Mouse (Mus musculus): ENCODE data around the gene Dnajc17. TPM values are rescaled to one million over a fixed set of nuclear protein-coding genes. Genes with fewer than 3 reads are reported as not detected.
A peak's percentile ranks its signal among the peaks of the same experiment; 100 is the strongest.

The Dnajc17 gene
- polyA plus RNA-seq, 2 experiments, result 18.0 to 33.1 TPM

DNA sequence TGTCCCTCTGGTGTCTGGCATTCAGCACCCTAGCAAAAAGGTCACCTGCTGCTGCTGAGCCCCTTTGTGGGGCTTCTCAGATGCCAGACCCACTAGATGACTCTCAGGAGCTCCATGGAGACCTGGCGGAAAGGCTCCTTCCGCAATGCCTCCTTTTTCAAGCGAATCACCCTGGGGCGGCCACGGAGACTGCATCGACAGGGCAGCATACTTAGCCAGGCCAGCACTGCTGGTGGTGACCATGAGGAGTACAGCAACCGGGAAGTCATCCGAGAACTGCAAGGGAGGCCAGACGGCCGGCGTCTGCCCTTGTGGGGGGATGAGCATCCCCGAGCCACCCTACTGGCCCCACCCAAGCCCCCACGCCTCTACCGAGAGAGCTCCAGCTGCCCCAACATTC lies 33.7 kb downstream of the Dnajc17 start:
- no peak overlapping the region; the same call in 1 of the 2 replicates for H3K9ac ChIP-seq (ENCODE audit: low read depth, low read length, severe bottlenecking)
- no peak overlapping the region for H3K27ac ChIP-seq (replicated peaks; ENCODE audit: low read depth, low read length)
- peaks cover 6% of the 10 kb centered on the region; the same call in 1 of the 2 replicates for H3K4me1 ChIP-seq (ENCODE audit: control insufficient read depth, insufficient read depth, low read length)
- H3K9me3 ChIP-seq (ENCODE audit: control insufficient read depth, low read length), result no peaks in the 10 kb centered on the region
- no peak overlapping the region for H3K4me2 ChIP-seq (replicated peaks; ENCODE audit: low read depth, low read length, severe bottlenecking)
- H3K36me3 ChIP-seq (ENCODE audit: control insufficient read depth, insufficient read depth, low read length), result peaks cover 37% of the 10 kb centered on the region
- no peak for DNase-seq (ENCODE audit: low spot score)
- no peak for TF ChIP-seq POLR2A (IDR thresholded peaks at IDR 0.05; ENCODE audit: borderline replicate concordance, extremely low read depth, insufficient read depth, insufficient read length)
- no peak for ATAC-seq (ENCODE audit: low FRiP score, low read depth)
- no peaks in the 10 kb centered on the region for H3K27me3 ChIP-seq (ENCODE audit: control insufficient read depth, insufficient read depth, low read length)
- 63% methylated on average over 14 of the region's 14 CpGs for WGBS
- H3K4me3 ChIP-seq (replicated peaks; ENCODE audit: low read length), result no peak overlapping the region

DNA sequence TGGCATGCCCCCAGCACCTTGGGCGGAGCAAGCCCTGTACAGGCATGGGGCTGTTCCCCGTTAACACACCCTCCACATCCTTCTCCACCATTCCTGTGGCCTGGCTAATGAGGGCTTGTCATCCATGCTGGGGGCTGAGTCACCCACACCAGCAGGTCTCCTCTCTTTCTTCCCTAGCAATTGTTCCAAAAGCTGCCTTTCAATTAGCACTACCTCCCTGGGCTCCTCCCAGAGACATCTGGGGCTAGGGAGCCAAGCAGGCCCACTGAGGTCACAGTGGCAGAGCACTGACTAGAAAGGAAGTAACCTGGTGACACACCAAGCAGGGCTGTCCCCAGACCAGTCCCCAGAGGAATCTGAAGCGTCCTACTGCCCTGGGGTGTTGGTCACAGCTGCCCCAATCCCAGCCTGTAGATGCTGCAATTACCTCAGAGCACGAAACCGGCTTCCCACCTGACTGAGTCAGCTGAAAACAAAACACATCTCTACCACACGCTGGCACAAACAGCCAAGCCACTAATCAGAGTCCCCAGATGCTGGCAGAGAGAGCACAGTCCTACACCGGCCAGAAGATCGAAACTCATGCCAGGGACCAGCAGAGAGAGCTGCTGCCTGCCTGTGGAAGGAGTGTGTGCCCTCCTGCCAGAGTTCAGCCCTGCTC lies 34.5 kb downstream of the Dnajc17 start, which contains the start of gene Gm14137:
Gene Gm14137, plus strand, starts transcription at position 519 of the 661 bp plus-strand sequence.
- ATAC-seq (ENCODE audit: low FRiP score, low read depth) (no peak), DNase-seq (ENCODE audit: low spot score) (no peak)
- Histone ChIP-seq H3K27me3 (ENCODE audit: control insufficient read depth, insufficient read depth, low read length) (no peaks in the 10 kb centered on the region), H3K4me1 (ENCODE audit: control insufficient read depth, insufficient read depth, low read length) (peaks cover 6% of the 10 kb centered on the region; the same call in 1 of the 2 replicates), H3K4me2 (replicated peaks; ENCODE audit: low read depth, low read length, severe bottlenecking) (no peak within 1 kb of the TSS), H3K9me3 (ENCODE audit: control insufficient read depth, low read length) (no peaks in the 10 kb centered on the region), H3K4me3 (replicated peaks; ENCODE audit: low read length) (no peak within 1 kb of the TSS), H3K36me3 (ENCODE audit: control insufficient read depth, insufficient read depth, low read length) (peaks cover 30% of the 10 kb centered on the region), H3K27ac (replicated peaks; ENCODE audit: low read depth, low read length) (no peak within 1 kb of the TSS), H3K9ac (ENCODE audit: low read depth, low read length, severe bottlenecking) (peak within 1 kb of the TSS; percentile 34; the same call in 1 of the 2 replicates)
- no peak for TF ChIP-seq POLR2A (IDR thresholded peaks at IDR 0.05; ENCODE audit: borderline replicate concordance, extremely low read depth, insufficient read depth, insufficient read length)
- 42% methylated on average over 8 of the region's 8 CpGs for WGBS

DNA sequence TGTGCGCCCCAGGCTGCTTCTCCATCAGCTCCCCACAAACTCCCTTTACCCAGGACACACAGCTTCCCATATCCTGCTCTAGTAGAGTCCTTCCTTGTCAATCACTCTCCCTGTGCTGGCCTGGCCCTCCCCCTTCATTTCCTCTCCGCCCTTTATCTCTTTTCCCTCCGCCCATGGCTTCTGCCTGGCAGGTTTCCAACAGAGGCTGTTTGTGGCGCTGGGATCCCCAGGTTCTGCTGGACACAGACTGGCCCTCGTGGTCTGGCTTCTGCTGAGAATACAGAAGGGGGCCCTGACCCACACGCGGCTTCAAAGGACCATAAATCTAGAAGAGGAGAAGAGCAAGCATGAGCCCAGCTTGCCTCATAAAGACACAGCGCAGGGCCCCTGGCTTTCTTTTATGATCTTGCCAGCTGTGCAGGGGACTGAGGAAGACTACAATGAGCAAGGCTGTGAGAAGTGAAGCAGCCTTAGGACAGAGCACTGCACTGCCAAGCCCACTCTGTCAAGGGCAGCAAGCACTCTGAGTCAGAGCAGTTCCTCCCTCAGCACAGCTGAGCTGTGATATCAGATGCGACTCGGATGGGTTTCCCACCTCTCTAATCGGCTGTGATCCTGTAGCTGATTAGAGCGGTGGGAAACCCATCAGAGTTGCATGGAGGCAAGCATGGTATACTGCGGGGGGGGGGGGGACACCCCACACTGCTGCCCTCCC lies 35.6 kb downstream of the Dnajc17 start:
- TF ChIP-seq POLR2A (IDR thresholded peaks at IDR 0.05; ENCODE audit: borderline replicate concordance, extremely low read depth, insufficient read depth, insufficient read length), result no peak
- Histone ChIP-seq H3K9ac (ENCODE audit: low read depth, low read length, severe bottlenecking) (peak overlapping the region; percentile 34; the same call in 1 of the 2 replicates), H3K4me3 (replicated peaks; ENCODE audit: low read length) (no peak overlapping the region), H3K4me2 (replicated peaks; ENCODE audit: low read depth, low read length, severe bottlenecking) (no peak overlapping the region), H3K27me3 (ENCODE audit: control insufficient read depth, insufficient read depth, low read length) (no peaks in the 10 kb centered on the region), H3K27ac (replicated peaks; ENCODE audit: low read depth, low read length) (0 out of 2 replicates have a peak overlapping the region, but pooled peaks have one; percentile 19), H3K36me3 (ENCODE audit: control insufficient read depth, insufficient read depth, low read length) (peaks cover 24% of the 10 kb centered on the region), H3K9me3 (ENCODE audit: control insufficient read depth, low read length) (no peaks in the 10 kb centered on the region), H3K4me1 (ENCODE audit: control insufficient read depth, insufficient read depth, low read length) (peaks cover 6% of the 10 kb centered on the region)
- no peak for ATAC-seq (ENCODE audit: low FRiP score, low read depth)
- WGBS, result 14% methylated on average over 13 of the region's 13 CpGs
- no peak for DNase-seq (ENCODE audit: low spot score)

DNA sequence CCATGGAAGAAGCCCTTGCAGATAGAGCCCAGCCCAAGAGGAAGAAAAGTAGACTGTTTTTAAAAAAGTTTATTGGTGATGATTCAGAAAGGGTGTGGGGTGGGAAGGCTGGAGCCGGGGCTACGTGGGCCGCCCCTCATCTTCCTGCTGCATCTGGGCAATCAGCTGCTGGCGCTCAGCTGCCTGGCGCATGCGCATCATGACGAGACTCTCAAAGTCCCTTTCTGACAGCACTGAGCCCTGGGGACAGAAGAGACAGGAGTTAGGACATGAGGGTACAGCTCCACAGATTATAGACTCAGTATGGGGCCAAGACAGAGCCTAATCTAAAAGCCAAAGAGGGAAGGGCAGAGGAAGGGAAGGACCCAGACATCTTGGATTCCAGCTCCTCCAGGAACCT lies 36.1 kb downstream of the Dnajc17 start:
- Histone ChIP-seq H3K9ac (ENCODE audit: low read depth, low read length, severe bottlenecking) (0 out of 2 replicates have a peak overlapping the region, but pooled peaks have one; percentile 34), H3K4me3 (replicated peaks; ENCODE audit: low read length) (no peak overlapping the region), H3K4me2 (replicated peaks; ENCODE audit: low read depth, low read length, severe bottlenecking) (no peak overlapping the region), H3K9me3 (ENCODE audit: control insufficient read depth, low read length) (no peaks in the 10 kb centered on the region), H3K36me3 (ENCODE audit: control insufficient read depth, insufficient read depth, low read length) (peaks cover 22% of the 10 kb centered on the region), H3K27ac (replicated peaks; ENCODE audit: low read depth, low read length) (no peak overlapping the region), H3K27me3 (ENCODE audit: control insufficient read depth, insufficient read depth, low read length) (0 out of 2 replicates have a peak, but pooled peaks cover under 1% of the 10 kb centered on the region), H3K4me1 (ENCODE audit: control insufficient read depth, insufficient read depth, low read length) (peaks cover 10% of the 10 kb centered on the region)
- no peak for ATAC-seq (ENCODE audit: low FRiP score, low read depth)
- TF ChIP-seq POLR2A (IDR thresholded peaks at IDR 0.05; ENCODE audit: borderline replicate concordance, extremely low read depth, insufficient read depth, insufficient read length), result no peak
- no peak for DNase-seq (ENCODE audit: low spot score)
- 80% methylated on average over 7 of the region's 7 CpGs for WGBS

DNA sequence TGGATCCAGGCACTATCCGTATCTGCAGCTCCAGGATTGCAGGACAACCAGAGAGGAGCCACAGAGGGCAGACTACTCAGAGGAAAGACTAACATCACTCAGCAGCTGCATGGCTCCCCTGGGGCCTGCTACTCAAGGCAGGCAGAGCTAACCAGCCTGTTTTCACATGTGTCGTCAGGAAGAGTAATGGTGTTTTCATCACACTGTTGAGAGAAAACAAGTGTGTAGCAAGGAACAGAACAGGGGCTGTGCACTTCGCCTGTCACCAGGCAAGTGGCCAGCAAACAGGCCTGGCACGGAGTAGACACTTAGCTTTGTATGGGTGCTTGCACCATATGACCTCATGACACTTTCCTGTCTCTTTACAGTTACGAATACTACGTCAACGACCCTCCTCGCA lies 37.0 kb downstream of the Dnajc17 start:
- ATAC-seq (ENCODE audit: low FRiP score, low read depth) (no peak), DNase-seq (ENCODE audit: low spot score) (peak; percentile 36)
- Histone ChIP-seq H3K9ac (ENCODE audit: low read depth, low read length, severe bottlenecking) (no peak overlapping the region), H3K4me2 (replicated peaks; ENCODE audit: low read depth, low read length, severe bottlenecking) (no peak overlapping the region), H3K9me3 (ENCODE audit: control insufficient read depth, low read length) (no peaks in the 10 kb centered on the region), H3K27me3 (ENCODE audit: control insufficient read depth, insufficient read depth, low read length) (0 out of 2 replicates have a peak, but pooled peaks cover 6% of the 10 kb centered on the region), H3K4me3 (replicated peaks; ENCODE audit: low read length) (no peak overlapping the region), H3K27ac (replicated peaks; ENCODE audit: low read depth, low read length) (no peak overlapping the region), H3K4me1 (ENCODE audit: control insufficient read depth, insufficient read depth, low read length) (peaks cover 14% of the 10 kb centered on the region), H3K36me3 (ENCODE audit: control insufficient read depth, insufficient read depth, low read length) (peaks cover 18% of the 10 kb centered on the region)
- TF ChIP-seq POLR2A (IDR thresholded peaks at IDR 0.05; ENCODE audit: borderline replicate concordance, extremely low read depth, insufficient read depth, insufficient read length), result no peak
- whole genome bisulfite sequencing, result 62% methylated on average over 8 of the region's 8 CpGs

Measured in limb, embryonic 14.5 days (tissue).